Mouse (Mus musculus): ENCODE data around the gene Zrsr1. TPM values are rescaled to one million over a fixed set of nuclear protein-coding genes. Genes with fewer than 3 reads are reported as not detected.

Zrsr1 gene
- polyA plus RNA-seq, 1 experiment, result 1.2 TPM

GRCm38 (mm10) chr11:22981041-22981440 is 9.2 kb downstream of the Zrsr1 start:
- Histone ChIP-seq H3K4me1 (ENCODE audit: control insufficient read depth) (peaks cover 61% of the 10 kb centered on the region), H3K9me3 (ENCODE audit: control insufficient read depth, low read length) (no peaks in the 10 kb centered on the region), H3K27me3 (ENCODE audit: control insufficient read depth) (no peaks in the 10 kb centered on the region), H3K36me3 (ENCODE audit: control insufficient read depth) (peaks cover 50% of the 10 kb centered on the region), H3K4me3 (replicated peaks) (peak overlapping the region; percentile 83)
- no peak for TF ChIP-seq TAL1 (IDR thresholded peaks at IDR 0.05; ENCODE audit: low read length)
- TF ChIP-seq GATA1 (IDR thresholded peaks at IDR 0.05; ENCODE audit: low read length), result no peak

DNA sequence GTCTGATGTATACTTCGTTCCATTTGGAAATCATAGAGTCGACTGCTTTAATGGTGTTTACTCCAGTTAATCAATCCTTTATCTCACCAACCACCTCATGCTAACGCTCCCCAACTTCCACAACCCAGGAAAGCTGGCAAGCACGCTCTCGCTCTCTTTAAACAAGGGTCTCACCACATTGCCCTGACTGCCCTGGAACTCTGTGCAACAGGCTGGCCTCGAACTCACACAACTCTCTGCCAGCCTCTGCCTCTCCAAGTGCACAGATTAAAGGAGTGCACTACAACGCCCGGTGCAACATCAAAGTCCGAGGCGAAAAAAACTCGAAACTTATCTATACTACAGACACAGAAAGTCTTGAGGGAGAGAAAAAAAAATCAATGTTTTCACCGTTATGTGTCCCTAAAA is 9.7 kb downstream of the Zrsr1 start:
- Histone ChIP-seq H3K4me3 (replicated peaks) (peak overlapping the region; percentile 83), H3K9me3 (ENCODE audit: control insufficient read depth, low read length) (no peaks in the 10 kb centered on the region), H3K36me3 (ENCODE audit: control insufficient read depth) (peaks cover 45% of the 10 kb centered on the region), H3K27me3 (ENCODE audit: control insufficient read depth) (no peaks in the 10 kb centered on the region), H3K4me1 (ENCODE audit: control insufficient read depth) (peaks cover 56% of the 10 kb centered on the region)
- TF ChIP-seq TAL1 (IDR thresholded peaks at IDR 0.05; ENCODE audit: low read length), result no peak
- no peak for TF ChIP-seq GATA1 (IDR thresholded peaks at IDR 0.05; ENCODE audit: low read length)

- Histone ChIP-seq H3K4me1 (ENCODE audit: control insufficient read depth) (peaks cover 51% of the 10 kb centered on the region), H3K36me3 (ENCODE audit: control insufficient read depth) (peaks cover 39% of the 10 kb centered on the region), H3K27me3 (ENCODE audit: control insufficient read depth) (no peaks in the 10 kb centered on the region), H3K4me3 (replicated peaks) (peak within 1 kb of the TSS; percentile 83), H3K9me3 (ENCODE audit: control insufficient read depth, low read length) (no peaks in the 10 kb centered on the region)
- TF ChIP-seq GATA1 (IDR thresholded peaks at IDR 0.05; ENCODE audit: low read length) (no peak), TAL1 (IDR thresholded peaks at IDR 0.05; ENCODE audit: low read length) (no peak)
Measured at GRCm38 (mm10) chr11:22981984-22982757, 10.4 kb downstream of the Zrsr1 start, which contains the start of the genes Gm28048 and Commd1. TSS of gene Gm28048 (minus strand) at chr11:22982090. TSS of gene Commd1 (minus strand) at chr11:22982382.

GRCm38 (mm10) chr11:22982846-22983245 is 11.0 kb downstream of the Zrsr1 start:
- peak overlapping the region; percentile 83 for H3K4me3 ChIP-seq (replicated peaks)
- no peaks in the 10 kb centered on the region for H3K9me3 ChIP-seq (ENCODE audit: control insufficient read depth, low read length)
- peaks cover 32% of the 10 kb centered on the region for H3K36me3 ChIP-seq (ENCODE audit: control insufficient read depth)
- TF ChIP-seq GATA1 (IDR thresholded peaks at IDR 0.05; ENCODE audit: low read length) (no peak), TAL1 (IDR thresholded peaks at IDR 0.05; ENCODE audit: low read length) (no peak)
- no peaks in the 10 kb centered on the region for H3K27me3 ChIP-seq (ENCODE audit: control insufficient read depth)
- H3K4me1 ChIP-seq (ENCODE audit: control insufficient read depth), result peaks cover 45% of the 10 kb centered on the region

GRCm38 (mm10) chr11:22985510-22985909 is 13.7 kb downstream of the Zrsr1 start:
- Histone ChIP-seq H3K4me1 (ENCODE audit: control insufficient read depth) (peaks cover 37% of the 10 kb centered on the region), H3K9me3 (ENCODE audit: control insufficient read depth, low read length) (no peaks in the 10 kb centered on the region), H3K36me3 (ENCODE audit: control insufficient read depth) (peaks cover 5% of the 10 kb centered on the region), H3K4me3 (replicated peaks) (no peak overlapping the region), H3K27me3 (ENCODE audit: control insufficient read depth) (no peaks in the 10 kb centered on the region)
- TF ChIP-seq GATA1 (IDR thresholded peaks at IDR 0.05; ENCODE audit: low read length) (no peak), TAL1 (IDR thresholded peaks at IDR 0.05; ENCODE audit: low read length) (no peak)

DNA sequence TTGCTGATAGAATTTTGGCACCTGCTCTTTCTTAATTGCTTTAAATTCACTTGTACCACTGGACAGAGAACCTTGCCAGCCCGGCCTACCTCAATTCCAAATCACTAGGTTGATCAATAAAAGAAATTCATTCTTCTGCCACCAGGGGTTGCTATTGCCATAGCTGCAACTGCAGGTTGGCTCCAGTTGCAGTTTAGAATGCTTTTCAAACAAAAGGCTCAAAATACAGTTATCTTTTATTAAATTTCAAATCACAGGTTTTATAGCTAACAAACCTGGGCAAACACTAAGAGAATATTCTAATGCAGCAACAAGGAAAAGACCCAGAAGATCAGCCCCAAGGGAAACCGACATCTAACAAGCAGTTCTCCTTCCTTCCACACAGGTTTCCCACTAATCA is 15.6 kb downstream of the Zrsr1 start:
- Histone ChIP-seq H3K36me3 (ENCODE audit: control insufficient read depth) (peaks cover 6% of the 10 kb centered on the region), H3K4me3 (replicated peaks) (no peak overlapping the region), H3K4me1 (ENCODE audit: control insufficient read depth) (peaks cover 33% of the 10 kb centered on the region), H3K9me3 (ENCODE audit: control insufficient read depth, low read length) (no peaks in the 10 kb centered on the region), H3K27me3 (ENCODE audit: control insufficient read depth) (no peaks in the 10 kb centered on the region)
- TF ChIP-seq GATA1 (IDR thresholded peaks at IDR 0.05; ENCODE audit: low read length) (no peak), TAL1 (IDR thresholded peaks at IDR 0.05; ENCODE audit: low read length) (no peak)

DNA sequence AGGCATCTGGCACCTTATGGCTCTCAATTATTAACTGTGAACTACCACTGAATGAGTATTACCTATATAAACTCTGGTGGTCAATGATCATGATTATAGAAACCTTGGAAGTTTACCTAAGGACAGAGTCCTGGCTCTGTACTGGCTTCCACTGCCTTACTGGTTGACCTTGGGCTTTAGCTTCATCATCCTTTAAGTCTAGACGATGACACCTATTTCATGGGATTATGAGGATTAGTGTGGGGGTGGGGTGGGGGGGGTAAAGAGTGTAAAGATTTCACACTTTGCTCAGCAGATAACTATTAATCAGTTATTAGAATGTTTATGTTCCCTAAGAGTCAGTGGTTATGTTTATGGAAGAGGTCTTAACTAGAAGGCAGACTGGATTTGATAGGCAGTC is 18.0 kb downstream of the Zrsr1 start:
- H3K9me3 ChIP-seq (ENCODE audit: control insufficient read depth, low read length), result no peaks in the 10 kb centered on the region
- no peaks in the 10 kb centered on the region for H3K27me3 ChIP-seq (ENCODE audit: control insufficient read depth)

GRCm38 (mm10) chr11:22990393-22991126 is 18.8 kb downstream of the Zrsr1 start, which contains the start of gene Cct4:
TSS of gene Cct4 (plus strand) at chr11:22990519.
- H3K36me3 ChIP-seq (ENCODE audit: control insufficient read depth), result peaks cover 36% of the 10 kb centered on the region
- H3K9me3 ChIP-seq (ENCODE audit: control insufficient read depth, low read length), result no peaks in the 10 kb centered on the region
- H3K4me1 ChIP-seq (ENCODE audit: control insufficient read depth), result peaks cover 36% of the 10 kb centered on the region
- TF ChIP-seq GATA1 (IDR thresholded peaks at IDR 0.05; ENCODE audit: low read length) (no peak), TAL1 (IDR thresholded peaks at IDR 0.05; ENCODE audit: low read length) (no peak)
- H3K4me3 ChIP-seq (replicated peaks), result peak within 1 kb of the TSS; percentile 99
- no peaks in the 10 kb centered on the region for H3K27me3 ChIP-seq (ENCODE audit: control insufficient read depth)

More for the DNA sequence above, 18.0 kb downstream of the Zrsr1 start:
- Histone ChIP-seq H3K4me3 (replicated peaks) (peak overlapping the region; percentile 99), H3K4me1 (ENCODE audit: control insufficient read depth) (peaks cover 34% of the 10 kb centered on the region), H3K36me3 (ENCODE audit: control insufficient read depth) (peaks cover 28% of the 10 kb centered on the region)
- no peak for TF ChIP-seq TAL1 (IDR thresholded peaks at IDR 0.05; ENCODE audit: low read length)
- TF ChIP-seq GATA1 (IDR thresholded peaks at IDR 0.05; ENCODE audit: low read length), result no peak

DNA sequence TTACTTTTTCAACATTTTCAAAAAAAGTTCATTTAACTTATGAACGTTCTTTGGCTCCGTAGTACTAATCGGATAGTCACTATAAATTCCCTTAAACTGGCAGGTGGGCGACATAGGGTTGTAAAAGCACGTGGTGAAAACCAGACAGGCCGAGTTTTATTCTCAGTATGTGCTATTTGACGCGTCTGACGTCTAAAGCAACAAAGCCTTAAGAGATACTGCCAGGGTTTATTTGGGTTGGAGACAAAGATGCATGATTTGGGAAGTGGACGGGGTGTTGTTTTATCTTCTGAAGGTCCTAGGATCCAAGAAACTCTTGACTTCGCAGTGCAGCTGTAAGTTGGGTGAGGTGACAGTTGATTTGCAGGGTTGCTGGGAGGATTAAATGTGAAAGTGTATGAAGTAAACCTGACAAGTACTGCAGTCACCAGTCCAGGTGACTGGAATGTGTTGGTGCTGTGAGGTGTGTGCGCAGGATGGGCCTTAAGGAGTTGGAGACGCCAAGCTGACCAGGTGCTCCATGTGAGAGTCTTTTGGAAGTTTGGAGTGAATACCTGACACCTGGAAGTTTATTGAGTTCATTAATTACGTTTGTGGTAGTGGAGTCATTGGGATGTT is 19.5 kb downstream of the Zrsr1 start:
- Histone ChIP-seq H3K4me3 (replicated peaks) (peak overlapping the region; percentile 99), H3K9me3 (ENCODE audit: control insufficient read depth, low read length) (no peaks in the 10 kb centered on the region), H3K27me3 (ENCODE audit: control insufficient read depth) (no peaks in the 10 kb centered on the region), H3K36me3 (ENCODE audit: control insufficient read depth) (peaks cover 43% of the 10 kb centered on the region), H3K4me1 (ENCODE audit: control insufficient read depth) (peaks cover 36% of the 10 kb centered on the region)
- no peak for TF ChIP-seq TAL1 (IDR thresholded peaks at IDR 0.05; ENCODE audit: low read length)
- TF ChIP-seq GATA1 (IDR thresholded peaks at IDR 0.05; ENCODE audit: low read length), result no peak
